Mouse (Mus musculus) kidney, postnatal 10 days (tissue): ENCODE measurements around the gene Tnfrsf18.

Experiments used
- DNase-seq: peaks from one replicate; pipeline ENCODE4 v3.0.0; 2021; ENCODE audit warnings: mixed read lengths

Tnfrsf18 gene

GRCm38 (mm10) chr4:156033476-156034119 lies 7.6 kb downstream of the Tnfrsf18 start:
- peak; percentile 67 for DNase-seq

GRCm38 (mm10) chr4:156034301-156034700 lies 8.3 kb downstream of the Tnfrsf18 start:
- DNase-seq, result no peak

DNA sequence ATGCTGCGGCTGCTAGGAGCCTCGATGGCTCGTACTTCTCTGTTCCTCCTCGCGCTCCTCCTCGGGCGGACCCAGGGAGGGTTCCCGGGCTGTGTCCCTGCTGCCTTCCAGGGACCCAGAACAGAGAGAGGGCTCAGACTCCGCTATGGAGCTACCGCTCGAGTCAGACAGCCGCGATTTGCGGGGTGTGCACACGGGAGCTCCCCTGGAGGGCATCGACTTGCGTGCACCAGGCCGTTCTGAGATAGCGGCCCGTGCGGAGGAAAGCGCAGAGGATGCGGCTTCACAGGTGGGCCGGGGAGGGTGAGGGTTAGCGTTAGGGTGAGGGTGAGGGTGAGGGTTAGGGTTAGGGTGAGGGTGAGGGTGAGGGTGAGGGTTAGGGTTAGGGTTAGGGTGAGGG lies 8.9 kb downstream of the Tnfrsf18 start:
- DNase-seq, result no peak

DNA sequence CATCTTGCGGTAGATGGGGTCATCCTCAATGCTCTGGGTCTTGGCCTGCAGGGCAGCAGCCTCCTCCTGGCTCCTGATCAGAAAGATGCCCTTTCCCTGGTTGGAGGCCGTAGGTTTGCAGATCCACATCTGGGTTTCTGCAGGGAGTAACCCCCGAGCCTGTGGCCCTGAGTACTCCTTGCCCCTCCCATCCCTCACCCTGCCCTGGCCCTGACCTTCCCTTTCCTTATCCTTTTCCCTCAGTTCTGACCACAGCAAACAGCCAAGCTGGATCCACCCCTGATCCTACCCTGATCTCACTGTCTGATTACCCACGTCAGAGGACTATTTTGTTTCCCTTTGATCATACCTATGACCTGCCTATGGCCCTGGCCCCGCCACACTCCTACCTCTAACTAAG lies 18.8 kb downstream of the Tnfrsf18 start:
- no peak for DNase-seq

- no peak for DNase-seq
These were observed 23.8 kb downstream of the Tnfrsf18 start for GRCm38 (mm10) chr4:156049779-156050178.

DNA sequence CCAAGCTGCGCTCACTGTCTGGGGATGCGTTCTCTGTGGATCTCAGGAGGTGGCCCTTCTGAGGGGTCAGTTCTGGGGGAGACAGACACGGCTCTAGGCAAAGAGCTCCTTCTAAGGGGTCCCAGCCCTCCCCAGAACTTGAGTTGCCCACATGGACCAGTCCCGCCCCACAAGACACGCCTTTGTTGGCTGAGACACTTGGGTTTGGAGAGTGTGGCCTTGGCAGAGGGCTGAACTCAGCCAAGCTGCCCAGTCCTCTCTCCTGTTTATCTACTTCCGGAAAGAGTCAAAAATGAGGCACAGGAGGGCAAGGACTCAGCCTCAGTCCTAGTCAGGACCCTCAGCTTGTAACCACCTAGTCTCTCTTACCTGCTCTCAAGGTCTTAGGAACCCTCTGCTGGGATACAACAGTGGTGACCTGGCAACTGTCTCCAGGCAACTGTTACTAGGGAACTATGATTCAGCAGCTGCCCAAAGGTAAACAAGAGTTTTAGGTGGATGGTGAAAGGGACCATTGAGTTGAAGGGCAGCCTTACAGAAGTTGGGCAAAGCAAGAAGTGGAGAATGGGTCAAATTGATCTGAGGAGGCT lies 24.5 kb downstream of the Tnfrsf18 start:
- DNase-seq, result no peak

GRCm38 (mm10) chr4:156053113-156053512 lies 27.1 kb downstream of the Tnfrsf18 start:
- DNase-seq, result no peak

- DNase-seq, result no peak
These were observed 28.2 kb downstream of the Tnfrsf18 start for GRCm38 (mm10) chr4:156054130-156054529.

GRCm38 (mm10) chr4:156054606-156055005 lies 28.6 kb downstream of the Tnfrsf18 start:
- peak; percentile 42 for DNase-seq

- DNase-seq, result no peak
These were observed 29.2 kb downstream of the Tnfrsf18 start for GRCm38 (mm10) chr4:156055173-156055572.

DNA sequence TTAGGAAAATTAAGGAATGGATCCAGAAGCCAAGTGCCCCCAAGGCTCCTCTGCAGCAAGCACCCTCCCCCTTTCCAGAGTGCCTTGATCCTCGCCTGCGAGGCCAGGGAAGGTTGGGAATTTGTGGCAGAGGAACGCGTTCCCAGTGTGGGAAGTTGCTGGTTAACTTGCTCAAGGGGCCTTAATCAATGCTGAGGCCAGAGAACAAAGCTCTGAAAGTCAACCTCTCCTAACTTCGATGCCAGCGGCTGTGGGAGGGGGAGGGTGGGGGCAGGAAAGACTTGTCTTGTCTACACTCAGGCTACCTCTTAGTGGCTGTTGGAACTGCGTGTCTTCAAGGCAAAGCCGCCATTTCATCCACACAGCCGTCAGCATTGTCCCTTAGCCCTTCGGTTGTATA lies 31.7 kb downstream of the Tnfrsf18 start:
- DNase-seq, result no peak

DNA sequence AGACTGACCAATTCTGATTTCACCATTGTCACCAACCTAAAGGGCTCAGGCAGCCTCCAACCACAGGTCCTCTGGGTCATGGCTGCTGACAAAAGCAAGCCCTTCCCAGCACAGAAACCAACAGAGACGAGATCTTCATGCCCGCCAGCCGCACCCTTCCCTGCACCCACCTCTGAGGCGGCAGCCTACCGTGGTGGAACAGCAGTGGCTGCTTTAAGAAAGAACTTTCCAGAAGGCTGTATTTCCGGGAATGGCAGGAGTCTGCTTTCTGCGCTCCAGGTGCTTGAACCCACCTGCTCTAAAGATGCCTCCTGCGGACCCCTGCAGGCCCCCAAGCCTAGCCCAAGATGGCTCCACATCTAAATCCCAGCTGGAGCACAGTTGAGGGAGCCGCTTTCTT lies 32.9 kb downstream of the Tnfrsf18 start:
- no peak for DNase-seq

- peak; percentile 72 for DNase-seq
These were observed 33.3 kb downstream of the Tnfrsf18 start, which contains the start of gene Ttll10 for GRCm38 (mm10) chr4:156059261-156059660. Ttll10 (minus strand) TSS chr4:156059414.

GRCm38 (mm10) chr4:156059713-156060112 lies 33.7 kb downstream of the Tnfrsf18 start:
- peak; percentile 92 for DNase-seq

DNA sequence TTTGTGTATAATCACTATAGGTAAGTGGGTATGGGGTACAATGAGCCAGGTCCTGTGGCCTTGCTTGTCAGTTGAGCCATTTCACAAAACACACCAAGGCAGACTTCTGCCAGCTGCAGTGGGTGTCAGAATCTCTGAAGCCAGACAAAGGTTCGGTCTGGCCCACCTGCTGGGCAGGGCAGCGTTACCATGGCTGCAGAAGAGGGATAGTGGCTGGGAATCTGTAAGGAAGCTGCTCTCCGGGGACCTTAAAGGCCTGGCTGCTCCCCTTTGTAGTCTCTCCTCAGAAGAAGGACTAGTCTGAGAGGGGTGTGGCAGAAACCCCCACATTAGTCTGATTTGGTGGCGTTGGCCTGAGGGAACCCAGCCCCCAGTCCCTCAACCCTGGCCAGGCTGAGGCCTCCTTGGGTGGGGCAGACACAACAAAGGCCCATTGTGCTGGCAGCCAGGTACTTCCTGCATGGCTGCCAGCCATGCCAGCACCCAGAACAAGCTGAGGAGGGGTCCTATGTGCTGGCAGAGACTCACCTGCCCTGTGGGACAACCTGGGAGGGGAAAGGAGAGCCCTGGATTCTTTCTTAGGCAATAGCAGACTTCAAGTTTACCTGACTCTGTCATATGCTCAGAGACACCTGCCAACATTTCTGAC lies 38.0 kb downstream of the Tnfrsf18 start:
- no peak for DNase-seq

DNA sequence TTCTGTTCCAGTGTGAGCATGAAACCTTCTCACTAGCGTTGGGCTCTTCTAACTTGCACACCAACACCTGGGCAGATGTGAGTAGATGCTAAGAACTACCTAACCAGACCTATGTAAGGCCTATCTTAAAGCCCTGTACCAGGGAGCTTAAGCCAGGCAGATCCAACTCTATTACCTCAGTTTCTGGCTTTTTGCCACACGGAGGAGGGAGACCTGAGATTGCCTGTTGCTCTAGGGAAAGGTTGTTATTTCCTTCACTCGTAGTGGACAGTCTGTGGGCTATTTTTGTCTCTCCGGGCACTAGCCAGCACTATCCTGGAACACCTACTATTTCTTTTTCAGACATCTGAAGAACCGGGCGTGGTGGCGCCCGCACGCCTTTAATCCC lies 38.5 kb downstream of the Tnfrsf18 start:
- DNase-seq, result no peak

DNA sequence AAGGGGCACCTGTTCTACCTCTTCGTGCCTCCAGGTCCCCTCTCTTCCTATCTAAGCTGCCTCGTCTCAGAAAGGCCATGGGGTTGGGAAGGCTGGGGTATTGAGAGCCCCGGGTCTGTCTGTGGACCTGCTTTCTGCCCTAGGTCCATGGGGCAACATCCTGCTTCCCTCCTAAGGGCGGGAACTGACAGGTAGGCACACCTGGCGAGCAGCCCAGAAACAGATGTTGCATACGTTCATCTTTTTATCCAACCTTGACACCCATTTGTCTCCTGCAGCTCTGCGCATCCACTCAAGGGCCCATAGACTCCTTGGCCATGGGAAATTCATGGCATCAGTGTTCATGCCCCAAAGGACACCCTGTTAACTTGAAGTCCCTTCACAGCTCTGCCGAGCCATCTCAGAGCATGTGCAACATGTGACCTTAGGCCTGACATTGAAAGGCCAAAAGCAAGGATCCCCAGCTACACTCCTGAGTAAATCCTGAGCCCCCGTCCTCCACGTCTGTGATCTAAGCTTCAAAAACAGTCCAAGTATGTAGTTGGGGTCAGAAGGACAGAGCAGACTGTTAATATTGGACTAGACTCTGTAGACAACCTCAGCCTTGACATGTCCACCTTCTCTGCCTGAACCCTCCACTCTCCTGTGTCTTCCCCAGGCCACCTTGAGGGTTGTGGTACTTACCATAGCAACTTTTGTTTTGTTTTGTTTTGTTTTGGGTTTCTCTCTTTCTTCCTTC lies 39.4 kb downstream of the Tnfrsf18 start:
- peak; percentile 48 for DNase-seq

- DNase-seq, result no peak
These were observed 41.4 kb downstream of the Tnfrsf18 start for GRCm38 (mm10) chr4:156067256-156067949.

- DNase-seq, result no peak
These were observed 43.7 kb downstream of the Tnfrsf18 start for GRCm38 (mm10) chr4:156069701-156070100.

DNA sequence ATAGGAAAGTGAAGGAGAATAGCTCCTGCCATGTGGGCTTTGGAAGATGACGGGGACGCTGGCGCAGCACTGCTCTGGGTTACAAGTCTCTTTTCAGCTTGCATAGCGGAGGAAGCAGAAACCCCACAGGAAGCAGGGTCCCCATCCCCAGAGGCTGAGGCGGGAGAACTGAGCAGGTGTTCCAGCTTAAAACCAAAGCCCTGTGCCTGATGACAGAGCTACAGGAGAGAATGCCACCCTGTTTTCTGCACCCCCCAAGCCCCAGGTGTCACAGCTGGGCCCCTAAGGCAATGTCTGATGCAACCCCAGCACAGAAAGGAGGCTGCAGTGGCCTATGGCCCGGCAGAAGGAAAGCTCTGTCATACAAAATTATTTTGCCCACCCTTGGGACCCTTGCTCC lies 44.3 kb downstream of the Tnfrsf18 start:
- DNase-seq, result no peak

- DNase-seq, result no peak
These were observed 44.8 kb downstream of the Tnfrsf18 start for GRCm38 (mm10) chr4:156070716-156071115.

- DNase-seq, result no peak
These were observed 51.0 kb downstream of the Tnfrsf18 start for GRCm38 (mm10) chr4:156076911-156077382.
